Mouse (Mus musculus) heart, postnatal 25 days (tissue): ENCODE data around the gene Hacd4. TPM values are rescaled to one million over a fixed set of nuclear protein-coding genes. Genes with fewer than 3 reads are reported as not detected.
A peak's percentile ranks its signal among the peaks of the same experiment; 100 is the strongest.

ENCODE experiments used
- DNase-seq: peaks from one replicate; pipeline ENCODE4 v3.0.0; 2022; ENCODE audit warnings: low spot score
- intact Hi-C: fragments of 180-260 bp; cut with DNase I; formaldehyde crosslinking; loops from one replicate; pipeline ENCODE4 v1.15.1; 2025
- total RNA-seq, 2 experiments: library from RNA; stranded (reverse); gene quantifications; 2 replicates each; pipeline ENCODE4 v1.2.3; 2021

The Hacd4 gene
- total RNA-seq, 2 experiments from 2014 or later, result 5.3 to 5.9 TPM

GRCm38 (mm10) chr4:88369951-88370350, 68.8 kb downstream of the Hacd4 start:
- intact Hi-C loops, result no loop called here
- DNase-seq, result no peak

- no peak for DNase-seq
- intact Hi-C loops, result no loop called here
Observed at GRCm38 (mm10) chr4:88357431-88357830, 81.3 kb downstream of the Hacd4 start.

GRCm38 (mm10) chr4:88356652-88357051, 82.1 kb downstream of the Hacd4 start:
- intact Hi-C loops, result no loop called here
- DNase-seq, result no peak

GRCm38 (mm10) chr4:88350910-88351309, 87.8 kb downstream of the Hacd4 start:
- intact Hi-C loops, result loop anchor here (1.0 to 2.0 kb wide), 4 partner anchors 192 to 983 kb away; no protein-coding TSS in a partner anchor
- peak; percentile 8 for DNase-seq

Other genes starting within 250 kb of the Hacd4 start
- not detected for gene Ifnb1, start 83.8 kb upstream of the Hacd4 start, total RNA-seq
- gene Ifna15, start 119.3 kb upstream of the Hacd4 start, total RNA-seq, result not detected
- gene Ifna14, start 132.9 kb upstream of the Hacd4 start, total RNA-seq, result not detected
- not detected for gene Ifna9, start 153.5 kb upstream of the Hacd4 start, total RNA-seq
- not detected for gene Ifna12, start 164.4 kb upstream of the Hacd4 start, total RNA-seq
- not detected for gene C87499, start 195.5 kb upstream of the Hacd4 start, total RNA-seq
- gene Ifna13, start 205.5 kb upstream of the Hacd4 start, total RNA-seq, result not detected
- not detected for gene Ifna16, start 238.0 kb upstream of the Hacd4 start, total RNA-seq
- not detected for gene Ifna2, start 245.0 kb upstream of the Hacd4 start, total RNA-seq